Mouse (Mus musculus) thymus, postnatal 10 days (tissue): Measurements from ENCODE around the gene Cst10.

Experiments
- DNase-seq, 2 experiments: peaks; one replicate each; pipeline ENCODE4 v3.0.0; 2021; ENCODE audit warnings: low spot score in 2 of 2

Gene Cst10

GRCm38 (mm10) chr2:149404757-149405156, at the start of gene Cst10:
Gene Cst10, plus strand, starts transcription at chr2:149405057.
- DNase-seq = no peak

GRCm38 (mm10) chr2:149392951-149393350, 11.9 kb upstream of the Cst10 start:
- DNase-seq = no peak

- no peak for DNase-seq
These were observed 17.7 kb downstream of the Cst10 start for GRCm38 (mm10) chr2:149422564-149422963.
